In genomic region chr14:54860511-54860910, GRCm38 (mm10) we compare ENCODE assay signal across 9 mouse cellular contexts. TPM values are rescaled to one million over a fixed set of nuclear protein-coding genes. Genes with fewer than 3 reads are reported as not detected.
A peak's percentile ranks its signal among the peaks of the same experiment; 100 is the strongest.
DNase-seq lines count a peak whose midpoint lies in the region; ATAC-seq and TF ChIP-seq lines count a peak whose summit lies in the region.
"Had no signal": no experiment of that assay in that cellular context is flagged by ENCODE, and none has a peak within 500 bp of the region (broad histone marks: within the 10 kb centered on the region; RNA-seq: fewer than 3 reads in every experiment).

No protein-coding gene starts in this region.

- TF ChIP-seq CTCF in brain, embryonic 14.5 days (IDR thresholded peaks at IDR 0.05; ENCODE audit: borderline replicate concordance, extremely low read depth, insufficient read depth, insufficient read length) = peak; percentile 72; the same call in 1 of the 2 replicates
- TF ChIP-seq CTCF in heart, postnatal 0 days (IDR thresholded peaks at IDR 0.05; ENCODE audit: low read depth) = peak; percentile 73
- peak; percentile 80 for TF ChIP-seq CTCF in liver, postnatal 0 days (IDR thresholded peaks at IDR 0.05; ENCODE audit: low read depth)

- no peak overlapping the region for H3K27ac ChIP-seq in forebrain, embryonic 10.5 days
- no peak overlapping the region for H3K27ac ChIP-seq in forebrain, embryonic 13.5 days
- no peak overlapping the region for H3K27ac ChIP-seq in midbrain, embryonic 14.5 days (replicated peaks; ENCODE audit: low read depth, low read length)
- no peak overlapping the region for H3K27ac ChIP-seq in midbrain, embryonic 13.5 days
- no peak overlapping the region for H3K27ac ChIP-seq in heart, postnatal 0 days (ENCODE audit: low read depth)
- H3K27ac ChIP-seq in liver, postnatal 0 days (ENCODE audit: low read depth) = no peak overlapping the region

- no peaks in the 10 kb centered on the region for H3K27me3 ChIP-seq in forebrain, embryonic 10.5 days (ENCODE audit: poor library complexity, severe bottlenecking)
- no peaks in the 10 kb centered on the region for H3K27me3 ChIP-seq in forebrain, embryonic 13.5 days
- H3K27me3 ChIP-seq in midbrain, embryonic 14.5 days (ENCODE audit: control insufficient read depth, insufficient read depth, low read length) = no peaks in the 10 kb centered on the region
- H3K27me3 ChIP-seq in midbrain, embryonic 13.5 days = no peaks in the 10 kb centered on the region
- no peaks in the 10 kb centered on the region for H3K27me3 ChIP-seq in heart, postnatal 0 days (ENCODE audit: control insufficient read depth, insufficient read depth, low read length)
- H3K27me3 ChIP-seq in liver, postnatal 0 days (ENCODE audit: insufficient read depth, low read length) = no peaks in the 10 kb centered on the region

- no peak overlapping the region for H3K9ac ChIP-seq in forebrain, embryonic 13.5 days
- H3K9ac ChIP-seq in midbrain, embryonic 14.5 days (replicated peaks; ENCODE audit: low read length) = no peak overlapping the region
- H3K9ac ChIP-seq in midbrain, embryonic 13.5 days (replicated peaks) = no peak overlapping the region
- no peak overlapping the region for H3K9ac ChIP-seq in heart, postnatal 0 days (replicated peaks; ENCODE audit: low read depth, low read length)
- H3K9ac ChIP-seq in liver, postnatal 0 days (replicated peaks) = no peak overlapping the region

- H3K4me2 ChIP-seq in forebrain, embryonic 13.5 days = no peak overlapping the region
- no peak overlapping the region for H3K4me2 ChIP-seq in midbrain, embryonic 14.5 days (ENCODE audit: low read length)
- H3K4me2 ChIP-seq in midbrain, embryonic 13.5 days (replicated peaks) = no peak overlapping the region
- H3K4me2 ChIP-seq in heart, postnatal 0 days (ENCODE audit: low read depth, low read length) = no peak overlapping the region
- no peak overlapping the region for H3K4me2 ChIP-seq in liver, postnatal 0 days (ENCODE audit: low read depth, low read length)

- no peak for TF ChIP-seq POLR2A in brain, embryonic 14.5 days (IDR thresholded peaks at IDR 0.05; ENCODE audit: borderline replicate concordance, extremely low read depth, insufficient read depth, insufficient read length, poor library complexity, severe bottlenecking)

- TF ChIP-seq EP300 in heart, postnatal 0 days (IDR thresholded peaks at IDR 0.05; ENCODE audit: low read depth) = no peak
- no peak for TF ChIP-seq EP300 in liver, postnatal 0 days (IDR thresholded peaks at IDR 0.05; ENCODE audit: low read depth)

- H3K4me3 ChIP-seq in forebrain, embryonic 10.5 days = no peak overlapping the region
- no peak overlapping the region for H3K4me3 ChIP-seq in forebrain, embryonic 13.5 days
- no peak overlapping the region for H3K4me3 ChIP-seq in midbrain, embryonic 14.5 days (replicated peaks; ENCODE audit: low read depth, low read length)
- H3K4me3 ChIP-seq in midbrain, embryonic 13.5 days (replicated peaks) = no peak overlapping the region
- H3K4me3 ChIP-seq in heart, postnatal 0 days (ENCODE audit: low read depth, low read length) = no peak overlapping the region
- H3K4me3 ChIP-seq in liver, postnatal 0 days (ENCODE audit: low read depth, low read length) = no peak overlapping the region

- 50% methylated on average over 2 of the region's 2 CpGs for WGBS in forebrain, embryonic 10.5 days
- WGBS in forebrain, embryonic 13.5 days = 45% methylated on average over 2 of the region's 2 CpGs
- WGBS in midbrain, embryonic 14.5 days = 39% methylated on average over 2 of the region's 2 CpGs
- 39% methylated on average over 2 of the region's 2 CpGs for WGBS in midbrain, embryonic 13.5 days
- 30% methylated on average over 2 of the region's 2 CpGs for WGBS in heart, postnatal 0 days
- WGBS in liver, postnatal 0 days (ENCODE audit: insufficient replicate concordance) = 33% methylated on average over 2 of the region's 2 CpGs

- peak; percentile 40 for DNase-seq in forebrain, embryonic 10.5 days (ENCODE audit: extremely low spot score, low spot score)
- DNase-seq in midbrain, embryonic 14.5 days = peak; percentile 79
- peak; percentile 67 for DNase-seq in brain, embryonic 14.5 days (ENCODE audit: low read depth)
- peak; percentile 37 for DNase-seq in heart, postnatal 0 days (ENCODE audit: low spot score)
- peak; percentile 71 for DNase-seq in liver, postnatal 0 days
- DNase-seq in spleen, postnatal 36 days (ENCODE audit: low spot score in 2 of 2) = peak; percentile 26 to 33

- H3K4me1 ChIP-seq in forebrain, embryonic 10.5 days = peaks cover 14% of the 10 kb centered on the region
- H3K4me1 ChIP-seq in forebrain, embryonic 13.5 days = peaks cover 8% of the 10 kb centered on the region
- peaks cover 4% of the 10 kb centered on the region for H3K4me1 ChIP-seq in midbrain, embryonic 14.5 days (ENCODE audit: control insufficient read depth, insufficient read depth, low read length)
- peaks cover 11% of the 10 kb centered on the region for H3K4me1 ChIP-seq in midbrain, embryonic 13.5 days (replicated peaks)
- H3K4me1 ChIP-seq in heart, postnatal 0 days (ENCODE audit: control insufficient read depth, insufficient read depth) = no peaks in the 10 kb centered on the region; the same call in 1 of the 2 replicates
- peaks cover 10% of the 10 kb centered on the region; the same call in 1 of the 2 replicates for H3K4me1 ChIP-seq in liver, postnatal 0 days (ENCODE audit: insufficient read depth)

- H3K36me3 ChIP-seq in forebrain, embryonic 10.5 days (replicated peaks) = peaks cover 29% of the 10 kb centered on the region
- peaks cover 28% of the 10 kb centered on the region for H3K36me3 ChIP-seq in forebrain, embryonic 13.5 days (ENCODE audit: poor library complexity, severe bottlenecking)
- peaks cover 15% of the 10 kb centered on the region; the same call in 1 of the 2 replicates for H3K36me3 ChIP-seq in midbrain, embryonic 14.5 days (ENCODE audit: control insufficient read depth, insufficient read depth, low read length)
- peaks cover 22% of the 10 kb centered on the region for H3K36me3 ChIP-seq in midbrain, embryonic 13.5 days
- H3K36me3 ChIP-seq in heart, postnatal 0 days (replicated peaks; ENCODE audit: control insufficient read depth, insufficient read depth, low read length) = peaks cover 19% of the 10 kb centered on the region
- peaks cover 9% of the 10 kb centered on the region for H3K36me3 ChIP-seq in liver, postnatal 0 days (replicated peaks; ENCODE audit: insufficient read depth, low read length)

- ATAC-seq in forebrain, embryonic 13.5 days = no peak
- no peak for ATAC-seq in midbrain, embryonic 14.5 days (ENCODE audit: low FRiP score, low TSS enrichment)
- ATAC-seq in midbrain, embryonic 13.5 days = no peak
- no peak for ATAC-seq in heart, postnatal 0 days (ENCODE audit: insufficient read depth, low read depth)
- ATAC-seq in liver, postnatal 0 days = no peak

- H3K9me3 ChIP-seq in forebrain, embryonic 10.5 days = no peaks in the 10 kb centered on the region
- H3K9me3 ChIP-seq in forebrain, embryonic 13.5 days (replicated peaks) = no peaks in the 10 kb centered on the region
- H3K9me3 ChIP-seq in midbrain, embryonic 14.5 days (ENCODE audit: control insufficient read depth, low read length) = no peaks in the 10 kb centered on the region
- no peaks in the 10 kb centered on the region for H3K9me3 ChIP-seq in midbrain, embryonic 13.5 days
- no peaks in the 10 kb centered on the region for H3K9me3 ChIP-seq in heart, postnatal 0 days (replicated peaks; ENCODE audit: control insufficient read depth, low read length)
- H3K9me3 ChIP-seq in liver, postnatal 0 days (ENCODE audit: low read length) = no peaks in the 10 kb centered on the region

RNA-seq across cellular contexts. Expression of gene Homez, which starts 10.2 kb away (rescaled TPM):
- 24.0 and 29.5 TPM in 2 replicates for polyA plus RNA-seq in forebrain, embryonic 10.5 days (2016; fragmentation: Nextera tagmentation; extraction: Ambion mirVana)
- 11.9 and 12.8 TPM in 2 replicates for polyA plus RNA-seq in forebrain, embryonic 13.5 days (2015; fragmentation: Nextera tagmentation; extraction: Ambion mirVana)
- 6.0 and 9.4 TPM in 2 replicates for polyA plus RNA-seq in midbrain, embryonic 14.5 days (2014; fragmentation: Nextera tagmentation; extraction: Ambion mirVana)
- 11.7 and 13.5 TPM in 2 replicates for polyA plus RNA-seq in midbrain, embryonic 13.5 days (2015; fragmentation: Nextera tagmentation; extraction: Ambion mirVana)
- 7.4 and 11.4 TPM in 2 replicates for polyA plus RNA-seq in brain, embryonic 14.5 days (2012; rRNA removed)
- total RNA-seq in heart, postnatal 0 days (2014; rRNA removed; ENCODE audit: low replicate concordance) = 4.5 and 5.1 TPM in 2 replicates
- 4.3 and 5.4 TPM in 2 replicates for polyA plus RNA-seq in heart, postnatal 0 days (2015; fragmentation: Nextera tagmentation; extraction: Ambion mirVana)
- 3.9 and 4.0 TPM in 2 replicates for polyA plus RNA-seq in liver, postnatal 0 days (2015; fragmentation: Nextera tagmentation; extraction: Ambion mirVana)

RNA-seq across cellular contexts. Expression of gene Ppp1r3e, which starts 16.8 kb away (rescaled TPM):
- polyA plus RNA-seq in forebrain, embryonic 10.5 days (2016; fragmentation: Nextera tagmentation; extraction: Ambion mirVana) = 0.96 and 1.0 TPM in 2 replicates
- polyA plus RNA-seq in forebrain, embryonic 13.5 days (2015; fragmentation: Nextera tagmentation; extraction: Ambion mirVana) = 1.4 and 2.0 TPM in 2 replicates
- 2.1 and 4.4 TPM in 2 replicates for polyA plus RNA-seq in midbrain, embryonic 14.5 days (2014; fragmentation: Nextera tagmentation; extraction: Ambion mirVana)
- polyA plus RNA-seq in midbrain, embryonic 13.5 days (2015; fragmentation: Nextera tagmentation; extraction: Ambion mirVana) = 0.98 and 2.2 TPM in 2 replicates
- polyA plus RNA-seq in brain, embryonic 14.5 days (2012; rRNA removed) = 13.7 and 21.9 TPM in 2 replicates
- 0.08 and 1.3 TPM in 2 replicates for total RNA-seq in heart, postnatal 0 days (2014; rRNA removed; ENCODE audit: low replicate concordance)
- polyA plus RNA-seq in heart, postnatal 0 days (2015; fragmentation: Nextera tagmentation; extraction: Ambion mirVana) = 0.79 and 1.3 TPM in 2 replicates
- polyA plus RNA-seq in liver, postnatal 0 days (2015; fragmentation: Nextera tagmentation; extraction: Ambion mirVana) = 0.85 and 0.99 TPM in 2 replicates

RNA-seq across cellular contexts. Expression of gene Bcl2l2, which starts 22.7 kb away (rescaled TPM):
- 2.2 and 2.5 TPM in 2 replicates for polyA plus RNA-seq in forebrain, embryonic 10.5 days (2016; fragmentation: Nextera tagmentation; extraction: Ambion mirVana)
- 3.4 and 4.1 TPM in 2 replicates for polyA plus RNA-seq in forebrain, embryonic 13.5 days (2015; fragmentation: Nextera tagmentation; extraction: Ambion mirVana)
- polyA plus RNA-seq in midbrain, embryonic 14.5 days (2014; fragmentation: Nextera tagmentation; extraction: Ambion mirVana) = 5.5 and 5.8 TPM in 2 replicates
- polyA plus RNA-seq in midbrain, embryonic 13.5 days (2015; fragmentation: Nextera tagmentation; extraction: Ambion mirVana) = 4.4 and 4.9 TPM in 2 replicates
- polyA plus RNA-seq in brain, embryonic 14.5 days (2012; rRNA removed) = 39.5 and 47.2 TPM in 2 replicates
- total RNA-seq in heart, postnatal 0 days (2014; rRNA removed; ENCODE audit: low replicate concordance) = 20.6 and 31.1 TPM in 2 replicates
- 2.9 and 3.3 TPM in 2 replicates for polyA plus RNA-seq in heart, postnatal 0 days (2015; fragmentation: Nextera tagmentation; extraction: Ambion mirVana)
- 1.1 and 1.4 TPM in 2 replicates for polyA plus RNA-seq in liver, postnatal 0 days (2015; fragmentation: Nextera tagmentation; extraction: Ambion mirVana)

RNA-seq across cellular contexts. Expression of gene Gm20521, which starts 22.7 kb away (rescaled TPM):
- not detected in 2 replicates for polyA plus RNA-seq in forebrain, embryonic 10.5 days (2016; fragmentation: Nextera tagmentation; extraction: Ambion mirVana)
- polyA plus RNA-seq in forebrain, embryonic 13.5 days (2015; fragmentation: Nextera tagmentation; extraction: Ambion mirVana) = 0.30 TPM in 1 of 2 replicates, not detected in the other
- polyA plus RNA-seq in midbrain, embryonic 14.5 days (2014; fragmentation: Nextera tagmentation; extraction: Ambion mirVana) = not detected in 2 replicates
- 0.18 TPM in 1 of 2 replicates, not detected in the other for polyA plus RNA-seq in midbrain, embryonic 13.5 days (2015; fragmentation: Nextera tagmentation; extraction: Ambion mirVana)
- polyA plus RNA-seq in brain, embryonic 14.5 days (2012; rRNA removed) = 0.12 and 1.3 TPM in 2 replicates
- total RNA-seq in heart, postnatal 0 days (2014; rRNA removed; ENCODE audit: low replicate concordance) = not detected in 2 replicates
- polyA plus RNA-seq in heart, postnatal 0 days (2015; fragmentation: Nextera tagmentation; extraction: Ambion mirVana) = 0.18 TPM in 1 of 2 replicates, not detected in the other
- 0.11 and 0.19 TPM in 2 replicates for polyA plus RNA-seq in liver, postnatal 0 days (2015; fragmentation: Nextera tagmentation; extraction: Ambion mirVana)
- polyA plus RNA-seq: heart, embryonic 14.5 days had no signal

RNA-seq across cellular contexts. Expression of gene Pabpn1, which starts 31.8 kb away (rescaled TPM):
- 168 and 174 TPM in 2 replicates for polyA plus RNA-seq in forebrain, embryonic 10.5 days (2016; fragmentation: Nextera tagmentation; extraction: Ambion mirVana)
- 167 and 171 TPM in 2 replicates for polyA plus RNA-seq in forebrain, embryonic 13.5 days (2015; fragmentation: Nextera tagmentation; extraction: Ambion mirVana)
- polyA plus RNA-seq in midbrain, embryonic 14.5 days (2014; fragmentation: Nextera tagmentation; extraction: Ambion mirVana) = 171 and 206 TPM in 2 replicates
- polyA plus RNA-seq in midbrain, embryonic 13.5 days (2015; fragmentation: Nextera tagmentation; extraction: Ambion mirVana) = 178 and 203 TPM in 2 replicates
- 517 and 822 TPM in 2 replicates for polyA plus RNA-seq in brain, embryonic 14.5 days (2012; rRNA removed)
- total RNA-seq in heart, postnatal 0 days (2014; rRNA removed; ENCODE audit: low replicate concordance) = 27.6 and 44.5 TPM in 2 replicates
- 35.0 and 36.2 TPM in 2 replicates for polyA plus RNA-seq in heart, postnatal 0 days (2015; fragmentation: Nextera tagmentation; extraction: Ambion mirVana)
- polyA plus RNA-seq in liver, postnatal 0 days (2015; fragmentation: Nextera tagmentation; extraction: Ambion mirVana) = 38.2 and 46.6 TPM in 2 replicates
